Mouse (Mus musculus) liver, embryonic 14.5 days (tissue): ENCODE results near the gene Wdfy2. TPM values are rescaled to one million over a fixed set of nuclear protein-coding genes. Genes with fewer than 3 reads are reported as not detected.

ENCODE experiments used
- ATAC-seq: fragments of 200-750 bp; cut with Nextera tagmentation; 2 replicates; pipeline ENCODE4 v1.8.0; 2017; ENCODE audit warnings: moderate number of reproducible peaks, mild to moderate bottlenecking, moderate library complexity; ENCODE audit not compliant: insufficient read depth
- DNase-seq, 3 experiments: peaks; one replicate each; pipeline ENCODE4 v3.0.0-alpha.2; 2012 to 2013; ENCODE audit warnings: low read depth in 3 of 3, low spot score in 3 of 3
- H3K27ac ChIP-seq: fragments of 300-500 bp; sonication (generic); 2 replicates; pipeline ENCODE4 v1.5.1; 2014; ENCODE audit warnings: moderate library complexity, mild to moderate bottlenecking, control low read depth, inconsistent platforms
- H3K27me3 ChIP-seq: fragments of 300-500 bp; sonication (generic); 2 replicates; pipeline ENCODE4 v1.6.1; 2014; ENCODE audit warnings: mild to moderate bottlenecking, low read length, moderate library complexity; ENCODE audit not compliant: control insufficient read depth, insufficient read depth
- H3K36me3 ChIP-seq: fragments of 300-500 bp; sonication (generic); replicated peaks from 2 replicates; pipeline ENCODE4 v1.6.1; 2014; ENCODE audit warnings: low read depth; ENCODE audit not compliant: control insufficient read depth, insufficient read depth
- H3K4me1 ChIP-seq, 2 experiments: fragments of 200-500 bp in 1 of 2; fragments of 300-500 bp in 1 of 2; sonication (generic) in 1 of 2; replicated peaks; 2 replicates each; pipeline ENCODE4 v1.6.1; 2012 to 2014; ENCODE audit warnings: antibody characterized with exemption in 1 of 2, inconsistent platforms in 1 of 2, low read length in 1 of 2; ENCODE audit not compliant: control insufficient read depth in 2 of 2, insufficient read depth in 2 of 2
- H3K4me2 ChIP-seq: fragments of 300-500 bp; sonication (generic); 2 replicates; pipeline ENCODE4 v1.6.1; 2014; ENCODE audit warnings: low read depth, mild to moderate bottlenecking, control low read depth, moderate library complexity
- H3K4me3 ChIP-seq, 2 experiments: fragments of 200-500 bp in 1 of 2; fragments of 300-500 bp in 1 of 2; sonication (generic) in 1 of 2; 2 replicates each; pipeline ENCODE4 v1.5.1; 2012 to 2014; ENCODE audit warnings: low read depth in 2 of 2, low read length in 2 of 2, mild to moderate bottlenecking in 2 of 2, control low read depth in 1 of 2, inconsistent platforms in 1 of 2, moderate library complexity in 1 of 2; ENCODE audit not compliant: insufficient read depth in 1 of 2
- H3K9ac ChIP-seq: fragments of 300-500 bp; sonication (generic); replicated peaks from 2 replicates; pipeline ENCODE4 v1.6.1; 2014; ENCODE audit warnings: mild to moderate bottlenecking, control low read depth, moderate library complexity
- H3K9me3 ChIP-seq: fragments of 300-500 bp; sonication (generic); 2 replicates; pipeline ENCODE4 v1.6.1; 2016; ENCODE audit warnings: low read length, mixed read lengths; ENCODE audit not compliant: control insufficient read depth
- CTCF ChIP-seq: IDR thresholded peaks from 2 replicates; pipeline ENCODE4 v1.5.1; 2016; ENCODE audit warnings: antibody characterized with exemption, low read depth, control low read depth
- EP300 ChIP-seq: IDR thresholded peaks from 2 replicates; pipeline ENCODE4 v1.6.1; 2016; ENCODE audit warnings: antibody characterized with exemption, low read depth
- WGBS: fragments of 180-500 bp; shearing (Covaris S2); extraction: QIAGEN DNeasy Blood & Tissue Kit; methylation state at CpG from one replicate; pipeline ENCODE4 v1.1.7; 2014; ENCODE audit not compliant: insufficient replicate concordance; 5-methylcytosine and 5-hydroxymethylcytosine counted together
- polyA plus RNA-seq, 2 experiments: library from polyadenylated mRNA; depleted of rRNA in 1 of 2; stranded (reverse) in 1 of 2; unstranded in 1 of 2; fragments of >200 nt; fragmentation: Nextera tagmentation in 1 of 2; extraction: Ambion mirVana in 1 of 2; gene quantifications; 2 replicates each; pipeline versions ENCODE4 v1.2.1 to v1.2.3; 2012 to 2014

Wdfy2 gene
- polyA plus RNA-seq, 2 experiments: 1.9 to 3.6 TPM

- DNase-seq: no peak
- Histone ChIP-seq H3K27ac (no peak overlapping the region), H3K36me3 (no peaks in the 10 kb centered on the region), H3K4me1 (no peaks in the 10 kb centered on the region), H3K4me2 (no peak overlapping the region), H3K9ac (no peak overlapping the region), H3K9me3 (no peaks in the 10 kb centered on the region), H3K4me3 (no peak overlapping the region), H3K27me3 (no peaks in the 10 kb centered on the region)
- TF ChIP-seq CTCF (no peak), EP300 (no peak)
- 56% methylated on average over 4 of the region's 4 CpGs for WGBS
- no peak for ATAC-seq
Measured at GRCm38 (mm10) chr14:62816827-62817226, 20.7 kb upstream of the Wdfy2 start.

GRCm38 (mm10) chr14:62825575-62826332 lies 11.7 kb upstream of the Wdfy2 start:
- H3K9me3 ChIP-seq: no peaks in the 10 kb centered on the region

GRCm38 (mm10) chr14:62829291-62829690 lies 8.2 kb upstream of the Wdfy2 start:
- H3K9ac ChIP-seq: no peak overlapping the region
- no peak overlapping the region for H3K4me2 ChIP-seq
- DNase-seq: no peak
- no peaks in the 10 kb centered on the region; a peak in 1 of 4 replicates for H3K4me1 ChIP-seq
- no peaks in the 10 kb centered on the region for H3K36me3 ChIP-seq
- WGBS: 59% methylated on average over 6 of the region's 6 CpGs
- H3K4me3 ChIP-seq: no peak overlapping the region
- H3K27me3 ChIP-seq: no peaks in the 10 kb centered on the region
- no peak for ATAC-seq
- no peak overlapping the region for H3K27ac ChIP-seq
- TF ChIP-seq EP300: no peak
- TF ChIP-seq CTCF: no peak
- H3K9me3 ChIP-seq: no peaks in the 10 kb centered on the region

More at GRCm38 (mm10) chr14:62825575-62826332, 11.7 kb upstream of the Wdfy2 start:
- TF ChIP-seq EP300 (no peak), CTCF (no peak)
- WGBS: 60% methylated on average over 8 of the region's 8 CpGs
- Histone ChIP-seq H3K27ac (no peak overlapping the region), H3K4me1 (no peaks in the 10 kb centered on the region), H3K27me3 (no peaks in the 10 kb centered on the region), H3K4me3 (no peak overlapping the region), H3K36me3 (no peaks in the 10 kb centered on the region), H3K9ac (no peak overlapping the region), H3K4me2 (no peak overlapping the region)
- ATAC-seq (no peak), DNase-seq (no peak)

GRCm38 (mm10) chr14:62831691-62832275 lies 5.7 kb upstream of the Wdfy2 start:
- H3K9ac ChIP-seq: no peak overlapping the region
- no peak overlapping the region for H3K4me3 ChIP-seq
- H3K4me1 ChIP-seq: no peaks in the 10 kb centered on the region; a peak in 1 of 4 replicates
- H3K9me3 ChIP-seq: no peaks in the 10 kb centered on the region
- WGBS: 75% methylated on average over 3 of the region's 3 CpGs
- H3K36me3 ChIP-seq: no peaks in the 10 kb centered on the region
- DNase-seq: no peak
- no peak for ATAC-seq
- H3K27ac ChIP-seq: no peak overlapping the region
- no peak for TF ChIP-seq CTCF
- H3K4me2 ChIP-seq: no peak overlapping the region
- H3K27me3 ChIP-seq: no peaks in the 10 kb centered on the region

- no peak for TF ChIP-seq EP300
- DNase-seq: no peak
- no peak overlapping the region for H3K4me3 ChIP-seq
- no peaks in the 10 kb centered on the region; a peak in 1 of 4 replicates for H3K4me1 ChIP-seq
- peaks cover 2% of the 10 kb centered on the region; the same call in 1 of the 2 replicates for H3K27me3 ChIP-seq
- H3K27ac ChIP-seq: no peak overlapping the region
- H3K9me3 ChIP-seq: no peaks in the 10 kb centered on the region
- no peaks in the 10 kb centered on the region for H3K36me3 ChIP-seq
- no peak overlapping the region for H3K9ac ChIP-seq
- H3K4me2 ChIP-seq: no peak overlapping the region
- WGBS: 70% methylated on average over 7 of the region's 7 CpGs
- ATAC-seq: no peak
Measured at GRCm38 (mm10) chr14:62833036-62833435, 4.4 kb upstream of the Wdfy2 start.
